Mouse (Mus musculus) layer of hippocampus, adult 11-12 months (tissue): ENCODE results near the gene Nid2.

Experiments
- DNase-seq: peaks from one replicate; pipeline ENCODE4 v3.0.0; 2022; ENCODE audit warnings: low spot score

The Nid2 gene

DNA sequence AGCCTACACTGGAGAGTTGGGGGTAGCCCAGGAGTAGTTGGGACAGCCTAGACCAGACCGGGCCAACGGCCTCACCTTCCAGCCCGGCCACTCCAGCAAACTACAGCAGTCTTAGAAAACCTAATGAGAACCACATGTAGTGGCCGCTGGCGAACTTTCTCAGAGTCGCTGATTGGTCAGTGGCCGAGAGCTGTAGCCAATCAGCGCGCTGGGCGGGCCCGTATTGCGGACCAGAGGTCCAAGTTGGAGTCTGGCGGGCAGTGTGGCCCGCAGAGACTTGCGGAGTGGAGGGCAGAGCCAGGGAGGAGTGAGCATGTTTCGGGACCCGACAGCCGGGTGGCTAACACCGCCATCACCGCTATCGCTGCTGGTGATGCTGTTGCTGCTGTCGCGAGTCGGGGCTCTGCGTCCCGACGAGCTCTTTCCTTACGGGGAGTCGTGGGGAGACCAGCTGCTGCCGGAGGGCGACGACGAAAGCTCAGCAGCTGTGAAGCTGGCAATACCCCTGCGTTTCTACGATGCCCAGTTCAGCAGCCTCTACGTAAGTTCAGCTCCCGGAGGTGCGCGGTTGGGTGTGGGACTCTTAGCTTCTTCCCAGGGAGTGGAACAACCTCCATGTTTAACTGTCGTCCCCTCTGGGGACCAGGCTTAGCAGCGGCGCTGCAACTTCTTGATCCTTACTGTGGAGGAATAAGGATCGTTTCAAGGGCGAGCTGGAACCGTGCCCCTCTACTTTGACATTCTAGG is at the start of gene Nid2:
Nid2 (plus strand) TSS at position 241 of the 747 bp plus-strand sequence.
- DNase-seq = peak; percentile 65

DNA sequence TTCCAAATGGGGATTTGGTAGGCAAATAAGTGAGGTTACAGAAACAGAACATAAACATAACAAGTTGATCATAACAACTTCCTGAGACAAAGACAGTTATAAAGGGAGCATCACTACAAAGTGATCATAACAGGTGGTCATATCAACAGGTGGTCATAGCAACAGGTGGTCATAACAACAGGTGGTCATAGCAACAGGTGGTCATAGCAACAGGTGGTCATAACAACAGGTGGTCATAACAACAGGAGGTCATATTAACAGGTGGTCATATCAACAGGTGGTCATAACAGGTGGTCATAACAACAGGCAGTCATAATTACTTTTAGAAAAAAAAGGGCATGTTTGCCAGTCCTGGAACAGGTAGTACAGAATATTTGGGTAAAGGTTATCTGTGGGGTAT is 49.5 kb upstream of the Nid2 start:
- no peak for DNase-seq

DNA sequence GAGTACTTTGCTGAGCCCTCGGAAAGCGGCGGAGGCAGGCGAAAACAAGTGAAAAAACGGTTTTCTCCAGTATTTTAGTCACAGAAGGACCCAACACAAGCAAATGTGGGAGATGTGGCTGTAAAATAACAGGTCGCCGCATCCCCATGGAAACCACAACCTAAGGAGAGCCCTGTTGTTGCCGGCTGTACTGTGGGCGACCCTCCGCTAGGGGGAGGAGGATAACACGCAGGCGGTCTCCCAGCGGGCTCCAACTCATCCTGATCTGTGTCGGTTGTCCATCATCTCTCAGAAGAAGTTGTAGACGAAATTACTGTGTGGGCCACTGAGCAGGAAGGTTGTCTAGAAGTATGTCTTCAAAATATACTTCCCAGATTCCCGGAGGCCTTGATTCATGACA is 45.4 kb upstream of the Nid2 start:
- DNase-seq = peak; percentile 72

DNA sequence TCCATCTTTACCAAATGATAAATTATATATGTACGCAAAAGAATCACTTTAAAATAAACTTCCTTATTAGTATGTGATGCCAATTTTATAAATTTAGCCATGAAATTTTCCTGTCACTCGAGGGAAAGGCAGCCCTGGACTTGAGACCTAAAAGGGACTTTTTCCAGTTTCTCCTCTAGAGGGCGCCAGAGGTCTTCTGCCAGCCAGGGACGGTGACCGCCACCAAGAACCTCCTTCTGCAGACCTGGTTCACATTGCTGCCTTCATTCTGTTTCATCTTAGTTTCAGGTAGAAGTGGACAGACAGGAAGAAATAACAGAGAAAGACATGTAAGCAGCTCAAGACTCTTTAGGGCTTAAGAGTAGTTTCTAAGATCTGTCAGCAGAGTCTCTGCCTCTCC is 44.6 kb upstream of the Nid2 start:
- DNase-seq = peak; percentile 78

DNA sequence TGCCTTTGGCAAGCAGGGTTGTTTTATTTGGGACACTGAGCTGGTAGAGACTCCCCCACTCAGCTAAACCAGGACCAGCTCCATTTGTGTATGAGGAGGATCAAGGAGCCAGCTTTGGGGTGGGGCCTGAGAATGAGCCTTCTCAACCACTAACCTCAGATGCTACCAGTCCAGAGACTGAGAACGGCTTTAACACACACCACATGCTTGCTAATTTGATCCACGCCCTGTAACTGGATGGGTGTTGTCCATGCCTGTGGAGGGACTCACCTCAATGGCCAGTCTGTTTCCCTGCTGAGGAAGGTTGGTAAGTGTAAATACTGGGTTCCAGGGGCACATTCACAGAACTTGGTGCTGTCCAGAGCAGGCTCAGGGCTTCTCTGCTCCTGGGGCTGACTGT is 44.1 kb upstream of the Nid2 start:
- DNase-seq = no peak

DNA sequence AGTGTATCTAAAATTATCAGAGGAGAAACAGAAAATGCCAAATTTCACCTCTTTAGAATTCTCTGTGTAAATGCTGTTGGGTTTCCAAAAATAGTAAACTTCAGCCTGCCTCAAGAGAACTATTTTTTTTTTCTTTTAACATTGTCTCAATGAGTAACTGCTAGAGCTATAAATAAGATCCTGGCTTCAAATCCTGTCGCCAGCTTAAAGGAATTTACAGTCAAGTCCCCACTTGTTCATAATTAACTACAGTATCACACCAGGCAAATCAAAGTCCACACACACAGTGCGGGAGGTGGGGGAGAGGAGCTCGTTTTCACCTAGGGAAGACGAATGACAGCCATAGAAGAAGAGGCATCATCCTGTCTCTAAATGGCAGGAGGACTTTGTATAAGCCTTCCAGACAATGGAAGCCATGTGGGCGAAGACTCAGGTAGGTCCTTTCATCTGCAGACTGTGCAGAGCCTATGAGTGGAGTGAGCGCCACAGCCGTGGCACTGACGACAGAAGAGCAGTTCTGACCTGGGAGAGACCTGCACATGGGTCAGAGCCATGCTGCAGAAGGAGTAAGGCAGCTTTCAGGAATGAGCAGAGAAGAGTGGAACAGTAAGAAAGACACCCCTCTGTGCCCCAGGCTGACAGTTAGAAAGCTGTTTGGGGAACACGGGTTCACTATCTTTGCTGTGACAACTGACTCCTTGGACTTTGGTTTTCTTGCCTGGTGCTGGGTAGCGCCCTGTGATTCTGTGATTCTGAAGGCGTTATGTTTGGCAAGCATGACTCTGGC is 43.2 kb upstream of the Nid2 start:
- no peak for DNase-seq

DNA sequence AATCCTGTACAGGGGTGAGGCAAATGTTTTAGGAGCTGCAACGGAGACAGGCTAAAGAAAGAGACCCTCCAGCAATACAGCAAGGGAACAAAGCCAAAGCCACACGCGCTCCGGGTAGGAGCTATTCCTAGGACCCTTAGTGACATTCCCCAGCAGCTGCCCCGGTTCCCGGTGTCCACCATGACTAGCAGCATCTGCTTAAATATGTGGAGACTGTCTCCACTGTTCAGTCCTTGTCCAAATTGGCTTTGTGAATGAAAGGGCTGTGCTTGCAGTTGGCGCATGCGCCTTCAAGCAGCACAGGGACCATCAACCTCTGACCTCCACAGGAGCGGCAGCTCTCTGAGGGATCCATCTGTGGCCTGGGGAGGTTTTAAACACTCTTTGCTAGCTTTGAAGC is 41.9 kb upstream of the Nid2 start:
- DNase-seq = no peak

DNA sequence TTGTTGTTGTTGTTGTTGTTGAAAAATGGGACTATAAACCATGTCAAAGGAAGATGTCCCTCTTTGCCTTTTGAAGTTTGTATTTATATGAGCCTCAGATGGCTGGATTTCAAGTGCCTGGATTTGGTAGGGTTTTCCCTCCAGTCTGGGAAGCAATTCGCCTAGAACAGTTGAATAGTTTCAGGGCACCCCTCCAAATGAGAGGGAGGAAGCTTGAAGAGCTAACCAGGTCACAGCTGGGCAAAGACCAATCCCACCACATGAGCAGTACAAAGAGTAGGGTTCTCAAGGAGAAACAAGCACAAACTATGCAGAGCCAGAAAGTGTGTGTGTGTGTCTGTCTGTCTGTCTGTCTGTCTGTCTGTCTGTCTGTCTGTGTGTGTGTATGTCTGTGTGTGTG is 39.3 kb upstream of the Nid2 start:
- no peak for DNase-seq

DNA sequence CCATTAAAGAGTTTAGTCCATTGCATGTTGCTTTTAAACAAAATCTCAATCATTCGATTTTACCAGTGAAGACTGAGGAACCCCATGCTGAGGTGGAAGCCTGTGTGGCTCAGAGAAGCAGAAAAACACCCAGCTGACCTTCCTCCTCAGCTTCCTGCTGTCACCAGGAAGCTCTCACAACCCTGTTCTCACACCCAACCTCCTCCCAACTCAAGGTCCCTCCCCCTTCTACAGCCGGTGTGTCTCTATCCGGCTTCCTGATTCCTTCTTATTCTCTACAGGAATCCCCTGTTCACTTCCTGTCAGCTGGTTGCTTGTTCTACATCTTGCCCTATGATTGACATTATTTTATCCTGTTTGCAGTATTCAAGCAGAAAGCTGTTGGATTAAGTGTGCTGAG is 38.0 kb upstream of the Nid2 start:
- no peak for DNase-seq

DNA sequence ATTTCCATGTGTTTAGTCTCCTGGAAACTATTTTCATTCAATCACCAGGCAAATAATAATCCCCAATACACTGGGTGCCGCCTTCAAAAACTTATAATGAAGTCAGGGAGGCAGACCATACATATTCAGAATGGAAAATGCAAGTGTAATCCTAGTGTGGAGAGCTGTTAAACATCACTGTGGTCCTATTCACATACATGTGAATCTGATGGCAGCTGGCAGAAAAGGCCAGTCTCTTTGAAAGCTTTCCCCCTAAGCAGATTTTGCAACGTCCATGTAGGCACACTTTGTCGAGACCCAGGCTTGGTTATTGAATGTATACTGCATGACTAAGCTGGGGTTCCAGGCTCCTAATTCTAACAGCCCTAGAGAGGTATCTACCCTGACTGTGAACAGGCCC is 32.0 kb upstream of the Nid2 start:
- no peak for DNase-seq

DNA sequence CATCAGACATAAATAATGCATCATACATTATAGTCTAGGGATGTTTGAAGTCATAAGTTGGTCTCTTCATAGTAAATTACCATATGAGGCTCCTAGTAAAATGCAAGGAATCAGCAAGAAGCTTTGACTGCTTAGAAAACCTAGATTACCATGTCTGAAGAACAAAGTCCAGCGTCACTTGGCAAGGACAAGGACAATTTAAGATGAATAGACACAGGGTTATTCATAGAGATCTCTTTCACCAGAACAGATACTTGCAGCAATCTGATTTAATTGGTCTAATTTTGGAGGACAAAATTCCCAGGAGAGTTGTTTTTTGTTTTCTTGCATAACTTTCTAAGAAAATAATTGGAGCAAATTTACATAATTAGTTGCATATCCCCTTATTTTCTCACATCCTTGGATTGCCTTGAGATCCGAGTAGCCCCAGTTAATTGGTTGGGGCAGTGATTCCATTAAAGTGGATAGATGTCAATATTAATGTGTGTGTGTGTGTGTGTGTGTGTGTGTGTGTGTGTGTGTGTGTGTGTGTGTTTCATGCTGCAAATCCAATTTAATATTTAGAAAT is 30.9 kb upstream of the Nid2 start:
- no peak for DNase-seq

DNA sequence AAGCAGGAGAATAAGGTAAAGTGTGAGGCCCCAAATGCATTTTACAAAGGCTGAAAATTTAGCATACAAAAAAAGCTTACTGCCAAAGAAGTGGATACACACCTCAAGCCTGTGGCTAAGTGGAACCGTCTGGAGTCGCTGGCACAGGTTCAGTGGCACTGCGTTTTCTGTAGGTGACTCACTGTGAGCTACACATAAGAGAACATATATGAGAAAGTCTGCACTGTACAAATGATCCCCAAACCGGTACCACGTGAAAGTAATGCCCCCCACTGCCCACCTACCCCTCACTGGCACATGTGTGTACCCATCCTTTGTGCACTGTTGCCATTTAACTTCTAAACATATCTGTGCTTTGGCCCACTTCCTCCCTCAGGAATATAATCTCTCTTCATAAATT is 22.8 kb upstream of the Nid2 start:
- no peak for DNase-seq

DNA sequence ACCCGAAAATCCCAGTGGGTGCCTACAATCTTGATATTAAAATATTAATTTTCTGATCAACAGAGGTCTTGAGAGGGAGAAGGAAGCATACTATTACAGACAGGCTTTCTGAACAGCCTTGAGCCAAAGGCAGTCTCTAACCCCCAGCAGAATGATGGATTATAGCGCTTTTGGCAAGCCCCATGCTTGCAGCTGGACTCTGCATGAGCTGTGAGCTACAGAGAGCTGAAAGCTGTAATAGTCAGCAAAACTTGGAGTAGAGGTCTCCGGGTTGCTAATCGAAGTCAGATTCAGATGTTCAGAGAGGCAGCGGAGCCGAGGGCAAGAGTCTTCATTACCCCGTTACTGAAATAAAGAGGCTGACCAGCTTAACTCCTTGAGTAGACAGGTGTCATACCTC is 22.3 kb upstream of the Nid2 start:
- no peak for DNase-seq

DNA sequence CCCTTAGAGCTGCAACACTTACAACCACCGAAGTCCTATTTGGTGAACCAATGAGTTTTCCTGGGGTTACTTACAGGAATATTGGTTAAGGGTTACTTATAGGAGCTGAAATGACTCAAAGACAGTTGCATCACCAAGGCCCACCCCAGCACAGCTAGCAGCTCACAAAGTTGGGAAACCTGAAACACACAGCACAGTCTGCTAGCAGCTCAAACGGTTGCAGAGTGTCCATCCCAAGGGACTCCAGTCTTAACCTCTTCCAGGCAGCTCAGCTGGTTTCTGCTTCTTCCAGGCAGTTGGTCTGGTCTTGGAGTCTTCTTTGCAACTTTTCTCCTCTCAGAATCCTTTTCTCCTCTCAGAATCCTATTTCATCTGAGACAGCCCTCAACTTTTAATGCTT is 19.0 kb upstream of the Nid2 start:
- DNase-seq = no peak

DNA sequence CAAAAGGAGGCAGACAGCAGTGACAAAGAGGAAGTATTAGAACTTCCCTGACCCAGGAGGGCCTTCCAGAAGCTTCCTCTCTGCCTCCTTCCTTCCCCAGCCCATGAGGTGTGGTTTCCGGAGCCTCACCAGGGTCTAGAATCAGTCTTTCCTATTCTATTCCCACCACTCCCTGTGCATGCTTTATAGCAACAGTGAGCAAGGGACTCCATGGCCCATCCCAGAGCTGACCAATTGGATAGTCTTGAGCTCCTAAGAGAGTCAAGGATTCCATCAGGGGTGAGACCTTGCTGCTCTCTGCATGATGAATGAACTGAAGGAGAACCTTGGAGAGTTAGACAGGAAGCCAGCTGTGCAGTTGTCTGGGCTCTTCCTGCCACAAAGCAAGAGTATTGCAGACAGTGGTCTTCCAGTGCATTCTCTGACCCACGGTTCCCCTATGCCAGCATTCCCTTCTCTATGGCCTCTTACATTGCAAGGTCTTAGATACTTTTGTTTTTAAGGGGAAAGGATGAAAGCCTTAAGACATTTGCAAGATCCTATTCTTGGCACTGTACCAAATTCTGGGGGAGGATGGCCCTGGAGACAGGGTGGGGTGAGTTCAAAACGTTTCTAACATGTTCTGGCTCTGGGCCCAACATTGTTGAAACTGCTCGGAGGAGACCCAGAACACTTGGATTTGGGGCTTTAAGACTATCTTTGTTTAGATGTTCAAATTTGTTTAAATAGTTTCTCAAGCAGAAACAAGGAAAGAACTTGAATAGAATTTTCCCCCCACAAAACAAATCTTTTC is 17.4 kb upstream of the Nid2 start:
- no peak for DNase-seq

DNA sequence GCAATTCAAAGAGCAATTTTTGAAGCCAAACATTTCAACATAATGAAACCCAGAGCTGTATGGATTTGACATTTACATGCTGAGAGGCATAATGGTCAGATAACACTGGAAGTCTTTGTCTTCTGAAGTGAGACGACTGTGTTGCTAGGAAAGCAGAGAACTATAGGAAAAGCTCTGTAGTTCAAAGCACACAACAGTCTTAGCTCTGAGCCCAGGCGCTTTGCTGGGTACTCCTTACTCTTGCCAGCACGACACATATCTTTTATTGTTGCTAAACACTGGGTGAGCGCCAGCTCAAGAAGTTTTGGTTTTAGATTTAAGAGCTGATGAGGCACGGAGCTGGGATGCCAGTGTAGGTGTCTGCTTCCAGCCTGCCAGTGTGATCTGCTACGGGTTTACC is 15.8 kb upstream of the Nid2 start:
- DNase-seq = no peak

DNA sequence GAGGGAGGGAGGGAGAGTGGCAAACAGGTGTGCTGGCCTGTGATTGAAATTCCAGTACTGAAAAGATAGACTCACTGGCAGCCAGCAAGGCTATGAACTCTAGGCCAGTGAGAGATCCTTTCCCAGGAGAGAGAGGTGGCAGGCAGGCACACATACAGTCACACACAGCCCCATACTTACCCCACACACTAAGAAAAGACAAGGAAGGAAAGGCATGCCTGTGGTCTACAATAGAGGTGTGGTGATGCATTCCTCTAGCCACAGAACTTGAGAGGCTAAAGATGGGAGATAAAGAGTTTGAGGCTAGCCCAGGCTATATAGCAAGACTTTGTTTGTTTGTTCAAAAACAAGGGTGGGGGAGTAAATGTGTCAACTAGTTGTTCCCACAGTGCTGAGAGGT is 13.5 kb upstream of the Nid2 start:
- DNase-seq = no peak

DNA sequence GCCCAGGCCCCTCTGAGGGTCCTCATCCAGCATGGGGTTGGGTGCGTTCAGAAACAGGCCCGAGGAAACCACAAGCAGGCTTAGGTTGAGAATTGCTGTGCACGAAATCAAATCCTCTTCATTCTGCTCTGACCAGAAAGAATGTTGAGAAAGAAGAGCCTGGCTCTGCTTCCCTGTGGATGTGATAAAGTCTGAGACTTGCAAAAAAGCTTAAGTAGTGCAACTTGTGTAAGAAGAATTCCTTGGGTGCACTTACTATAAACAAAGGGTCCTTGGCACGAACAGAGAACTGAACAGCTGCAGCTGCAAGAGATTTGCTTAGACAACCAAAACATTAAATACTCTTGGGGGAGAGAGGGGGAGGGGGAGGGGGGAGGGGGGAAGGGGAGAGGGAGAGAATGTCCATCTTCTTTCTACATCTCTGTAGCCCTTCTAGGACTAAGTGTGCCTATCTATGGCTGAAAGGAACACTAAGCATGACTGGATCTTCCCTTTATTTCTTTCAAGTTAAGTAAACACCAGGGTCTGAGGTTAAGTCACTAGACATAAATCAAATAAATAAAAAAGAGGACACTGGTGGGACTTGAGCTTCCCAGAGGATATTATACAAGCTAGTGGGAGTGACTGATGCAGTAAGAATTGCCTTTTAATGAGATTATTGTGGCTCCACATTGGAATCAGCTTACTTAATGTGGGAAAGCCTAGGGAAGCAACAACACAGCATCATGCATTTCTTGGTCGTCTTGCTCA is 12.8 kb upstream of the Nid2 start:
- no peak for DNase-seq

DNA sequence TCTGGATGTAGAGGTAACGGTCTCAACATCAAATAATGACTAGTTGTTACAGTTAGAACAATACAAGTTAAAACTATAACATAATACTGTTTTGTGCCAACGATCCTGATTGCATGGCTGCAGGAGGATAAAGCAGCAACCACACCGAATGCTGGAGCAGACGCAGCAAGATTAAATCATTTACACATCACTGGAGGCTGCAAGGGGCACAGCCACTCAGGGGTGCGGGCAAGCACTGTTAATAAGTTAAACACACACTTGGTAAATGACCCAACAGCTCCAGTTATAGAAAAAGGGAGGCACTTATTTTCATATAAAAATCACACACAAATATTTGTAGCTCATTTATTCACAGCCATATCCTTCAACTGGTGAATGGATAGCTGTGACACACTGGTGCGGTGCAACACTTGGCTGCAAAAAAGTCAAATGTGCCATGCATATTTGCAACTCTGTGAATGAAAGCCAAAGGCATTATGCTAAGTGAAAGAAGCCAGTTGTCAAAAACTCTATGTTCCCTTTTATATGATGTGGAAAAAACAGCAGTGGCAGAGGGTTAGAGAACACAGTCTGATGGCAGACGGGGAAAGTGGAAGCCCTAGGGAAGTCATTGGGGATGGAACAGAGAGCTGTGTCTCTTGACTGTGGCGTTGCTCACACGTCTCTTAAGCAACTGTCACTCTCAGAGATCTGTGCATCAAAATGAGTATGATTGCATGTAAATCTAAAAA is 11.5 kb upstream of the Nid2 start:
- no peak for DNase-seq

DNA sequence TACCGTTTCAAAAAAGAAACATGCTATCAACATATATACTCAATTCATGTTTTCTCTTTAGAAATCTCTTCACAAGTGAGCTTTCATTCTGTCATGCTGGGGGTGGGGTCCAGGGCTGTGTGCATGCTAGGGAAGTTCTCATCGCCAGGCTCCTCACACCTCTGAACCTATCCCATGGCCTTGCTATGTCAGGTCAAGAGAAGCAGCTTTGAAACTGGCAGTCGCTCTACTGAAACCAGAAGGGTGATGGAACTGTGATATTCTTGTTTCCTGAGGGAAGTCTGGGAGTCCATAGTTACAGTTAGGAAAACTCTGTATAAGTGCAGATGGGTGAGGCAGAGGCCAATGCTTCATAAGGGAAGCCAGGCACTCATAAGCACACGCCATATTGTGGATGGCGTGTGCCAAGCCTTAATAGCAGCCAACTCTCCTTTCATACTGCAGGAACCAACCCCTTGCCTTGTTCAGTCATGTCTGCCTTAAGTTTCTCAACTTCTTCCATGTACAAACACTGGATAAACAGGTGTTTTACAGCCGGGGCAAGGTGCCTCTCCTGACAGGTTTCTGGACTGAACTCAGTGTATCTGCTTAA is 10.8 kb upstream of the Nid2 start:
- no peak for DNase-seq

DNA sequence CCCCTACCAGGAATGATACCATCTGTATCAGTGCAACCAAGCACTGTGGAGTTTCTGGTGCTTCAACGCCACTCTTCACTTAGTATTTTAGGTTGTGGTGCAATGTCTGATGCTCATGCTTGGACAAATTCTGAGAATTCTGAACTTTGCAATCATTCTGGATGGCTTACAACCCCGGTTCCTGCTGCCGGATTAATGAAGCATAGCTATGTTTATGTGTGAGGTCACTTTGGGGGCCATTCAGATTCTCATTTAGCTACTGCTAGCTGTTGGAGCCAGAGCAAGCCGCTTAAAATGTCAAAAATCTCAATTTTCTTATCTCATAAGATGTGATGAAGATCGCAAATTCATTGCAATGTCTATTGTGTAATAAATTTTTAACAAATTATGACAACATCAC is 6.2 kb upstream of the Nid2 start:
- DNase-seq = no peak
